Mouse (Mus musculus): ENCODE data around the gene Grm1.

Grm1 gene

DNA sequence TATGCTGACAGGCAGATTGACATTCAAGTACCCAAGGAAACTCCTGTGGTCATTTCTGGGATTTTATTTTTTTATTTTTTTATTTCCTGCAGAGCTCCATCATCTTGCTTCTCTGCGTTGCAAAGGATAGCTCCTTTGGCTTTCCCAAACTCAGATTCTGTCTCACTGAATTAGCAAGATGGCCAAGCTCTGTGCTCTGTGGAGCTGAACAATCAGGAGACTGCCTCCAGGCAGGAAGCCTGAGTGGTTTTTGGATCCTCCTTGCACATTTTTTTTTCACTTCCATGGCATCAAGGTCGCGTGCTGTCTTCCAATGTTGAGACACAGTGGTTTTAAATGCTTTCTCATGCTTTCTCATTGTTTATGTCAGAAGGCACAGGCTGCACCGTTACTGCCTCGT lies 347.6 kb downstream of the Grm1 start:
- no peak for DNase-seq (ENCODE audit: extremely low spot score, low spot score)

DNA sequence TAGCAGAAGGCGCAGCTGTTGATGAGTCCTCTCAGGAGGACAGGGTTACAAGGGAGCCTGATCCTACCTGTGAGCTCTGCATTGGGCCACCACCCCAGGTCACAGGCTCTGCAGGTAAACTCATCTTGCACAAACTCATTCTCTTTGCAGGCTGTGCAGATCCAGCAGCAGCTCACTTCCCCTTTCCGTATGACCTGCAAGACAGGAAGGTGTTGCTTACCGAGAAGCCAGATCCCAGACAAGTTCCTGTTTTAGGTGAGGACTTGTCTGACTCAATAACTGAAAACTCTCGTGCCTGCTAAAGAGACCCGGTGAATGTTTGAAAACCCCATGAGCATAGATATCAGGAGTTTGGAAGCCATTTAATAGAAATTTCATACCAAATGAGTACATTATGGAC lies 349.1 kb downstream of the Grm1 start:
- no peak for DNase-seq (ENCODE audit: extremely low spot score, low spot score)

DNA sequence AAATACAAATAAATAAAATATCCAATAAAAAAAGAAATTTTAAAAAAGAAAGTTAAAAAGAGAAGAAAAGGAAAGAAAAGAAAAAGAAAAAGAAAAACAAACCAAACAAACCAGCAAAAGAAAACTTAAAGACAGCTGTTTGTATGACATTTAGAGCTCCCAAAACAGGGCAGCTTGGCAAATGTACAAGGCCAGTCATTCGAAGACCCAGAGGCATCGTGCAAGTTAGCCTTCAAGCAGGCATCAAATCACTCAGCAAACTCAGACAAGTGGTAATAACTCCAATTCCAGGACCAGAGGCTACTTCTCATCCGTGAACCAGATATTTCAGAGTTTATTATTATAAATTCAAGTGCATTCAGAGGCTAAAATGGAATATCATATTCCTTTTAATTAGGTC lies 355.7 kb downstream of the Grm1 start:
- DNase-seq (ENCODE audit: extremely low spot score, low spot score), result no peak

DNA sequence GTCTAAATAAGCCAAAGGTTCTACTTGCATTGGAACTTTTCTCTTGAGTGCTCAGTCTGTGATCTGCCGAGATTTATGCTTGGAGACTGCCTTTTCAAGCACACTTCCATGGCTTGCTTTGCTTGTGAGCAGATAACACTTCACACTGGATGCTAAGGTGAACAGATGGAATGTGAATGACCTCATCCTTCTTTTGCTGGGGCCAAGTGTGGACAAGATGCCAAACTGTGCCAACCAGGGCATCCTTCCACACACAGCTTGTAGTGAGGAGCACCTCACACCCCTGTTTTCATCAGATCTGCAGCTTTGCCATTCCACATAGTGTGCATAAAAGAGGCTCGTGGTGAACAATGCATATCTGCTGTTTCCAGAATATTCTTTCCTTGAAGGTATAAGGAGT lies 371.3 kb downstream of the Grm1 start:
- no peak for DNase-seq (ENCODE audit: extremely low spot score, low spot score)

DNA sequence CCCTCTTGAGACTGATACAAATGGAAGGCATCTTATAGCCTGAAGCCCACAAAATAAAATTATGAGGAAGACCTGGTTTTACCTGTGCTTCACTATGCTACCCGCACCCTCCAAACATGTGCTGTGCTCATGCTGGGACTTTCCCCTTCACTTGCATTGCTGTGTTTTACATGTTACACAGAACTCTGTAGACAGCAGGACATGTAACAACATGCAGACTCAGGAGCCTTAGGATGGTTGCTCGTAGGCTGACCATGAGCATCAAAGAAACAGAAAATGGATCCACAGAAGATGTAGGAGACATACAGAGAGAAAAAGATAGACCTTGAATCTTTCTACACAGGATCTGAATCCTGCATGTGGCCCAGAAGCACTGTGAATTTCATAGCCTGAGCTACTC lies 371.8 kb downstream of the Grm1 start:
- no peak for DNase-seq (ENCODE audit: extremely low spot score, low spot score)

DNA sequence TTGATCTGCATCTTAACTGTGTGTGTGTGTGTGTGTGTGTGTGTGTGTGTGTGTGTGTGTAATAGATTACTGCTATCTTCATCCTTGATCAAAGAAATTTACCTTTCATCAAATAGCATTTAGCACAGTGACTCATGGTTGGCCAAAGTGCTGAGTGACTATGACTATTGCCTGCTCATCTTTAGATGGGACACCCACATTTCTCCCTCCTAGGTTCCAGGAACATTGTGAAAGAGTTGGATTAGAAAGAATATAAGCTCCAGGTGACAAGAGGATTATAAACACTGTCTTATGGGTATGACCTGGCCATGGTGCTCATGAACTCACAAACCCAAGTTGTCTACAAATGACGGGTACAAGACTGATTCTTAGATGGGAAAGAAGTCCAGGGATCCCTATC lies 374.1 kb downstream of the Grm1 start:
- DNase-seq (ENCODE audit: extremely low spot score, low spot score), result no peak

DNA sequence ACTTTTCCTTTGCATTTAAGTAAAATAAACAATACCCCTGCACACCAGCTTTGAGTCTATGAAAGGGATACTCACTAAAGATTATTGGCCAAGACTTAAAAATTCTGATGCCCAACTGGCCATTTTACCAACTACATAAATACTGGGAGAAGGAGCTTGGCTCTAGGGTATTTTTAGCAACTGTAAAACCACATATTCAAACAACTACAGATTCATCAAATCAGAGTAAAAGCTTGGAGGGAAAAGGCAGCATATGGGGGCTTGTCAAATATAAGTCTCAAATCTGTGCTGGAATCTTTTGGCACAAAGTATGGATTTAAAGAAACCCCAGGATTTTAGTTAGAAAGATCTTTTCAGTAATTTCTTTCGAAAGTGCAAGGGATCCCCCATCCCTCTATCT lies 380.8 kb downstream of the Grm1 start:
- DNase-seq (ENCODE audit: extremely low spot score, low spot score), result no peak

DNA sequence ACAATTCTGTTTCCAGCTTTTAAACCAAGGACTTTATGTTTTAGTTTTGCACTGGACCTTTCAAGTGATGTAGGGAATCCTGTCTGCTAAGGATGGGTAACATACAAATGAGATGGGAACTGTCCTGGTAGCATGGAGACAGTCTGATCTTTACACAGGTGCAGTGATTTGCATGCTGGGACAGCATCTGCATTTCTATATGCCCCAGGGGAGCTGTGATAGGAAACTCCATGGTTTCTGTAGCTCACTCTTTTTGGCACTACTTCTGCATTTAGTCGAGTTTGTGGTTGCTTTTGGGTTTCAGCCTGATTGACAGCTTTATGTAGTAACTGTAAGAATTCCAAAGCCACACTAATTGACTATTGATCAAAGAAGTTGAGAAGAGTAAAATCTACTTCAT lies 381.3 kb downstream of the Grm1 start:
- DNase-seq (ENCODE audit: extremely low spot score, low spot score), result no peak

DNA sequence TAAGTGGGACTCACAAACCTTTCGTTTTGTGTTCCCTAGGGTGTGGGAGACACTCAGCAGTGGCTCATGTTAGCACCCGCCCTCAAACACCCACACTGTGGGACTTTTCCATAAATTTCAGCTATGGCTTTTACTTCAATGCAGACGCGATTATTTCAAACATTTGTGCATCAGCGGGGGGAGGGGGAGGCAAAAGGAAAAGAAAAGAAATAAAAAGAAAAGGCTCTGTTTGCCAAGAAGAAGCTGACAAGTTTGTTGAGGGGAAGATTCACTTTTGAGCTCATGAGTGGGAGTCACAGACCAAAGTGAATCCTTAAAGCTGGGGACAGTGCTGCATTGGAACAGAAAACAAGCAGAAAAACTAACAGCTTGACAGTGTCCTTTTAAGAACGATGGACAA lies 384.7 kb downstream of the Grm1 start:
- no peak for DNase-seq (ENCODE audit: extremely low spot score, low spot score)

DNA sequence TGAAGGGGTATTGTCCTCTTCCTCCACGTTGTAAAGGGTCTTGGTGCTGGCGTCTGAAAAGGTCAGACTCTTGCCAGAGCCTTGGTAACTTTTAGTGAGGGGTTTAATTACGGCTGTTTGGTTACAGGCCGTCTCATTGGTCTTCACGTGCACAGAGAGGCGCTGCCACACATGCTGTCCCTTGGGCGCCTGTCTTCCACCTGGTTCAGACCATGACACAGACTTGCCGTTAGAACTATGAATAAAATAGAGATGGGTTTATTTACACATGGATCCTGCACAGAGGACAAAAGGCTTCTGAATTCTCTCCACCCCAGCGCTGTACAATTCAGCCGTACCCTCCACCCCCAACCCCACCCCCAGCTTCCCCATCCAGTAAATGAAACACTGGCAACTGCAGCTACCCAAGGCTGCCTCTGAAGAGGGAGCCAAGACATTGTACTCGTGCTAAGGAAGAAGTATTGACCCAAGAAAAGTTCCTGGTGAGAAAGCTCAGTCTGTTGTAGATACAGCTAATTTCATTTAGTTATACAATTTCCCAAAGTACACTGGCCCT lies 392.4 kb downstream of the Grm1 start:
- DNase-seq (ENCODE audit: extremely low spot score, low spot score), result no peak

DNA sequence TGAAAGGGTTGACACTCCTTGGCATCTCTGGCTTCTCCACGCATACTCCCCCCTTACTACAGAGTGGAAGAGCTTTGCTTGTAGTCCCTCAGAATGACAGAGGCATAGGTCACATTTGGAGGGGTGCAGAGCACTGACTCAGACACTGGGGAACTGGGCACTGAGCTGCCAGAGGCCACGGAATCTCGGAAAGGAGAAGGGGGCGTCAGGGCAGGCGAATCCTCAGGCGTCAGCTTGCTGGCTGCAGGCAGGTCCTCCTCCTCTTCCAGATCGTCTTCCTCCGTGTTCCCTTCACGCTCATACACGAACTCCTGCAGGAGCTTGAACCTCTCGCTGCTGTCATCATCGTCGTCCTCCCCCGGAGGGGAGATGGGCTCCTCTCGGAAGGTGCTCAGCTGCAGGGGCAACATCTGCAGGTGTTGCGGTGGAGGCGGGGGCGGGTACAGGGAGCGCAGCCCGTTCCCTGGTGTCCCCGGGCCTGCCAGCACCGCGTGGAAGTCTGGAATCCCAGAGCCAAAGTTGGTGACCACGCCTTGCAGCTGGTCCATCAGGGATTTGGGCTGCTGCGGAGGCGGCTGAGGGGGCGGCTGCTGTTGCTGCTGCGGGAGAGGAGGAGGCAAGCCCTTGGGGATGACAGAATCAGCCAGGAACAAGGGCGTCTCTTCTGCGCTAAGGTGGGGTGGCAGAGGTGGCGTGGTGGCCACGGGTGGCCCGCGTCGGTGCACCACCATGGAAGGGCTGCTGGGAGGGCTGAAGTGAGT lies 393.1 kb downstream of the Grm1 start:
- DNase-seq (ENCODE audit: extremely low spot score, low spot score), result peak; percentile 47

DNA sequence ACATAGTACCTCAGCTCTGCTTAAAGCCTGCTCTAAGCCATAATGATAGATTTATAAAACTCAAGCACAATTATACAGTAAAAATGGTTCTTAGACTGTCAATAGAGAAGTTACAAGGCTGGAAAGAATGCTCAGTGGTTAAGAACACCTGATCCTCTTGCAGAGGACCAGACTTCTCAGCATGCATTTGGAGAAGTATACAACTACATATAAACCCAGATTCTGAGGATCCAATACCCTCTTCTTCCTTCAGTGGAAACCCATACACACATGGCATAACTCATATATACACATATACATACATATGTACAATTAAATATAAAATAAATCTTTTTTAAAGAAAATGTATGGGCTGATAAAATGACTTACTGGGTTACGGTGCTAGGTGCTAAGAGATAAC lies 401.1 kb downstream of the Grm1 start, which contains the start of gene Gm10944:
Gm10944 (plus strand) TSS at position 301 of the 400 bp plus-strand sequence.
- no peak for DNase-seq (ENCODE audit: extremely low spot score, low spot score)

DNA sequence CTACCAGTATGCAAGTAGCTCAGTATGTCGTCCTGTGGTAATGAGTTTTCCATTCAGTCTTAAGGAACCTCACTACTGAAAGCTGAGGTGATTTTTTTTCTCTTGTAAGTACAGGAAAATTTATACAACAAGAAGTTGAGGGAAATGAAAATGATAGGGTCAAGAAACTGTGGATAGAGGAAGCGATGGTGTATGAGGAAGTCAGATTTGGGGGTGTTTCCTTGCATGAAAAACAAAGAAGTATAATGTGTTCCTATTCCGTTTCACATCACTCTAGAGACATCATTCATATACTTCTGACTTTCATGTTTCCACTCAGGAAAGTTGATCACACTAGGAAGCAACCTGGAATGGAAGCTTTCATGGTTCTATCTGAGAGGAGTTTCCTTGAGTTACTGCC lies 422.2 kb downstream of the Grm1 start:
- no peak for DNase-seq (ENCODE audit: extremely low spot score, low spot score)

DNA sequence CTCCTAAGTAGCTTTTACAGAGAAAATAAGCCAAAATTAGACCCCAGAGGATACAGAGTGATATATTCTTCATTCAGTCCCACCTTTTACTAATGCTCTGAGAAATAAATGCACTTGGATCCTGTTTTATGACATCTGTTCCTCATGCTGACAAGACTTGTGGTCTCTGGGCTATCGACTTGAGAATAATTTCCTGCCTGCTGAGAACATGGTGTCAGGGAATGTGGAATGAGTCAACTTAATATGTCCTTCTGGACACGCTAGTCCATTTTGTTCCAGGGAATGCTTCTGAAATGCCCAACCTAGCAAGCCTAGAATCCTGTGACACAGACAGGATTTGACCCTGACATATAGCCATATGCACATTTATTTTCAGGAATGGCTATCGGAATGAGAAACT lies 423.0 kb downstream of the Grm1 start:
- DNase-seq (ENCODE audit: extremely low spot score, low spot score), result no peak

DNA sequence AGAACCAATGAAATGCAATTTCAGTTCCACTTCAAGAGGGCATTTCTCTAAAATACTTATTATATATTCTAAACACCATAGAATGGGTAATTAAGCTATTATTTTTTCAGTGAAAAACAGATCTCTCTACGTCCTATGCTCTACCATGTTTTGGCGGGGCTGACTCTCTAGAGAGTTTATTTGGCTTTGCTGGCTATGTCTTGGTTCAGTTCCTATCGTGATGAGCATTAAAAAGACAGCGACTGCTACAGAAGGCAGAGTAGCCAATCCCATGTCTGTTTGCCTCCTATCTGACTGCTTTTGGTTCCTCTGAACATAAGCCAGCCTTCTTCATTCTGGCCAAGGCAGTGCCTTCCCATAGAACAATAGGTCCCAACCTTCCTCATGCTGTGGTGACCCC lies 425.5 kb downstream of the Grm1 start:
- DNase-seq (ENCODE audit: extremely low spot score, low spot score), result no peak

DNA sequence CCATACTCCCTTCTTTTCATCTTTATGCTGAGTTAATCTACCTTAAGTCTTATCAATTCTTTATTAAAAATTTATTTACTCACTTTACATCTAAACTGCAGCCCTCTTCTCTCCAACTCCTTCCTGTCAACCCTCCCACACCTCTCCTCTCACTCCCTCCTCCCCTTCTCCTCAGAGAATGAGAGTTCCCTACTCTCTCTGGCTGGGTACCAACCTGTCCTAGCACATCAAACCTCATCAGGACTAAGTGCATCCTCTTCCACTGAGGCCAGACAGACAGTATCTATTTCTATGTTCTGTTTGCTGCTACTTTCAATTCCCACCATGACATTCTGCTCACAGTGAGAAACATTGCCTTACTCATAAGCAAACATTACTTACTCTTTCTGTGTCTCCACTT lies 426.2 kb downstream of the Grm1 start:
- DNase-seq (ENCODE audit: extremely low spot score, low spot score), result no peak

Measured in neural tube, embryonic 10.5 days (tissue).